Mouse (Mus musculus) spleen, adult 10 weeks (tissue): Measurements from ENCODE around the gene Pnp2. TPM values are rescaled to one million over a fixed set of nuclear protein-coding genes. Genes with fewer than 3 reads are reported as not detected.

Experiments used
- polyA plus RNA-seq: library from polyadenylated mRNA; stranded (reverse); fragments of 350-450 nt; fragmentation: Illumina TruSeq; extraction: RNeasy Lipid Tissue Mini Kit (QIAGEN cat#74804); gene quantifications from one replicate; pipeline ENCODE4 v1.2.3, GENCODE M21; 2015; ENCODE audit warnings: low replicate concordance; ENCODE audit not compliant: insufficient read depth

Pnp2 gene
- 4.6 TPM for polyA plus RNA-seq

DNA sequence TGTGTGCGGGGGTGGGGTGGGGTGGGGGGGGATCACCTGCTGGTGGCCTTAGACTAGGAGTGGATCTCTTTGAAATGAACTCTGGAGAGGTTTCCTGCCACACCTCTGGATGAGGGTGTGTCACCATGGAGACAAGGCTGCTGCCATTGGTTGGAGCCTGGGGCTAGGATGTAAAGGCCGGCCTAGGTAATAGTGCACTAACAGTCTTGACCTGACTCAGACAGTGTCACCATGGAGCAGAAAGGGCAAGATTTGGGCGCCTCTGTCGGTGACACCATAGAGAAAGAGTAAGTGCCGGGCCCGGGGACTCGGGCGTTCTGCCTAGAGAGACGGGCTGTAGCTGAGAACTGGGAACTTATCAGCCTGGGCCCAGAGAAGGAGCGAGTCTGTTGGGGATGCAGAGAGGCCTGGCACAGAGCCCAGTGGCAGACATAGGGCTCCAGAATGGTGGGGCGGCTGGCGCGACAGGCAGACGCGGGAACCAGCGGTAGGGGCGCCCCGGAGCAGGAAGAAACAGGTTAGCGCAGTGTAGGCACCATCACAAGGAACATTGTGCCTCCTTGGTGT, at the start of gene Pnp2:
Pnp2 (plus strand) TSS at position 51 of the 567 bp plus-strand sequence.

DNA sequence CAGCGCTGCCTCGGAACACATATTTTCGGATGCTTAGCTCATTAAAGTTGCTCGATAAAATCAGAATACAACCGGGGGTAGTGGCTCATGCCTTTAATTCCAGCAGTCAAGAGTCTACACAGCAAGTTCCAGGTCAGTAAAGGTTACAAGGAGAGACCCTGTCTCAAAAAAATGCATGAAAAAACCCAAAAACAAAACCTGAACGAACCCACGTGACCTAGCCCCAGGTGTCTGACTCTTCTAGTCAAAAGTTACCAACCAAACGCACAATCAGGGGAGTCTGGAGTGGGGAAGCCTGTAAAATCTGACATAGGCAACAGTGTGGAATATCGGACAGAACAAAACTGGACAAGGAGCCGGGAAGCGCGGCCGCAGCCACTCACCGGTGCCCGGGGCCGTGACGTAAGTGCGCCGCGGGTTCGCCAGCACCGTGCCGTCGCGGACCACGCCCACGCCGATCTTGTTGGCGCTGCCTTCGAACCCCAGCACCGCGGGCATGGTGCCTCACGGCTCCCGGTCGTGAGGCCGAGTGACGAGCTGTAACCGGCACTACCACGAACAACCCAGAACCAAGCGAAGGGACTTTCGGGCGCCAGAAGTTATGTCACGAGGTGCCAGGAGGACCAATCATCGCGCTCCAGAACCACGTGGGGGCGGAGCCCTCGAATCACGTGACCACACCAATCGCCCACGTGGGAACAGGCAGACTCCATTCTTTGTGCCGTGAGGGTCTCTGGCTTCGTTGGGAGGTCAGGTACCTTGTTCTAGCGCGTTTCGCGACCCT, 31.3 kb upstream of the Pnp2 start, which contains the start of the genes Osgep and Apex1:
Osgep (minus strand) TSS at position 613 of the 784 bp plus-strand sequence.
Apex1 (plus strand) TSS at position 688 of the 784 bp plus-strand sequence.

DNA sequence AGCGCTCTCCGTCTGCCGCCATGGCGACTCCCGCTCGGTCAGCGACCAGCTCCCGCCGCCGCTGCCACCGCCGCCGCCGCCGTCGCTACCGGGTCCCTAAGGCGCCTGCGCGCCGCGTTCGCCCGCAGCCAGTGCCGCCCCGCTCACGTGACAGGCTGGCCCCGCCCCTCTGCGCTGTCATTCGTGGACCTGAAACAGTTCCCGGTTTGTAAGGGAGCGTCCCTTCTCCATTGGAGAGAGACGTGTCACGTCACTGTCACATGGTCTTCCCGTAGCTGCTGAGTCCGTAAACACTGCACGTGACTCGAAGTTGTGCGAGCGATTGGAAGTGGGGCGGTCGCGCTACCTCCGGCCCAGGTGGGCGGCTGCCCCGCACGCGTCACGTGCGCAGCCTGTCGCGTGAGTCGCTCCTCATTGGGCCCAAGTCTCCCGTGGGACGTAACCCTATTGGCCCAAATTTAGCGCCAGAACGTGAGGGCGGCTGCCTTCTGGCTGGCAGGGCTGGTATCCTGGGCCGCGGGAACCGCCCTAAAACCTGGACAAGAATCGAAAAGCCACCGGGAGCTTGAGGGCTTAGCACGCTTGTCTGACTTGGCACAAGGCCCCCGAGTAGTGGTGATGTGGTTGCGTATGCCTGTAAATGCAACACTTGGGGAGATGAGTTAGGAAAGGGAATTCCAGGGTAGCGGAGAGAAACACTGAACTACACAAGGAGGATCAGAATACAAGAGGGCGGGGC, 24.9 kb upstream of the Pnp2 start, which contains the start of the genes Pip4p1 and Pnp:
Pip4p1 (minus strand) TSS at position 103 of the 739 bp plus-strand sequence.
Pnp (plus strand) TSS at position 329 of the 739 bp plus-strand sequence.

DNA sequence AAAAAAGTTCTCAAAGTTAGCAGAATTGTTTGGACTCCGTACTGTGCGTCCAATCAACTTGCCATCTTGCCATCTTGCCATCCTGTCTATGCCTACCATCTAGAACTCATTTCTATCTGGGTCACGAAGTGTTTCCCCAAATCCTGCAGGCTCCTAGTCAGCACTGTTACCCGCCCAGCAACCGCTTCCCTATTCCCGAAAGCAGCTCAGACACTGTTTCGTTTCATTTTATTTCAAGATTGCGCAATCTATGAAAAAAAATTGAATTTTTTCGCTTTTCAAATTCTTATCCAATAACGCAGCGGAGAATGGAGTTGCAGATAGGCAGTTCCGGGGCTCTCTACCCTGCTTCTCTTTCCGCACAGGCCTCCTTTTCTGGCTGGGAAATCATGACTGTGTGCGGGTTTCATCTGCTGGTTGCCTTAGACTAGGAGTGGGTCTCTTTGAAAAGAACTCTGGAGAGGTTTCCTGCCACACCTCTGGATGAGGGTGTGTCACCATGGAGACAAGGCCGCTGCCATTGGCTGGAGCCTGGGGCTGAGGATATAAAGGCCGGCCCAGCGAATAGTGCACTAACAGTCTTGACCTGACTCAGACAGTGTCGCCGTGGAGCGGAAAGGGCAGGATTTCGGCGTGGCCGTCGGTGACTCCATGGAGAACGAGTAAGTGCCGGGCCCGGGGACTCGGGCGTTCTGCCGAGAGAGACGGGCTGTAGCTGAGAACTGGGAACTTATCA, 11.7 kb upstream of the Pnp2 start, which contains the start of gene Gm49342:
Gm49342 (plus strand) TSS at position 586 of the 736 bp plus-strand sequence.

DNA sequence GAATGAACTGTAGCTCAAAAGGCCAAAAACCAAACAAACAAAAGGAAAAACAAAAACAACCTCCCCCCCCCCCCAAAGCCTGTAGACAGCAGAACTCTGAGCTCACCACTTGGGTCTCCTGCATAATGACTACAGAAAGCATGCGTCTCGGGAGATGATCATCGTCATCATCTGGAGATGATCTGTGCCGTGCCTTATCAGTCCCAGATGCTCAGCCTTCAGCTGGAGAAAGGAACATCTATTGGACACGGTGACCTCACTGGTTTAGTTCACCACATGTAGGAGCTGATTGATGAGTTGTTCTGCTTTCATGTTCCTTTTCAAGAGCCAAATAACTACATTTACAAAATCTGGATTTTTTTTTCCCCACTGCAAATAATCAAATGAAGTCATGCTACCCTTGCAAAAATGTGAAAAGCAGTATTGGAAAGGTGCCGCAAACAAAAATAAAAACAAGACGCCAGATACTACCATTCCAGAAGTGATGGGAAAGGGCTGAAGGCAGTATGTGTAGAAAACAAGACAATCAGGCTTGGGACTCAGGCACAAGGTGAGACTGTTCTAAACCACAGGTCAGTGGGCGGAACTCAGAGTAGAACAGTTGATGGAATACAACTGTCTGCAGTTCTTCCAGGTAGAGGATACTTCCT, 51.5 kb downstream of the Pnp2 start, which contains the start of gene Rnase10:
Rnase10 (plus strand) TSS at position 600 of the 650 bp plus-strand sequence.

Other genes with a start within 250 kb of the Pnp2 start
- gene Olfr748, start 248.6 kb upstream of the Pnp2 start, polyA plus RNA-seq = not detected
- not detected for gene Olfr749, start 210.9 kb upstream of the Pnp2 start, polyA plus RNA-seq
- gene Ttc5, start 170.5 kb upstream of the Pnp2 start, polyA plus RNA-seq = 70.2 TPM
- not detected for gene Ccnb1ip1, start 148.3 kb upstream of the Pnp2 start, polyA plus RNA-seq
- 122 TPM for gene Parp2, start 148.2 kb upstream of the Pnp2 start, polyA plus RNA-seq
- gene Tep1, start 85.4 kb upstream of the Pnp2 start, polyA plus RNA-seq = 58.6 TPM
- 0.44 TPM for gene Klhl33, start 58.5 kb upstream of the Pnp2 start, polyA plus RNA-seq
- gene Osgep, start 31.1 kb upstream of the Pnp2 start, polyA plus RNA-seq = 54.5 TPM
- 60.1 TPM for gene Apex1, start 31.0 kb upstream of the Pnp2 start, polyA plus RNA-seq
- 134 TPM for gene Pip4p1, start 25.1 kb upstream of the Pnp2 start, polyA plus RNA-seq
- gene Pnp, start 24.9 kb upstream of the Pnp2 start, polyA plus RNA-seq = 58.5 TPM
- 76.0 TPM for gene Gm49342, start 11.5 kb upstream of the Pnp2 start, polyA plus RNA-seq
- 0.26 TPM for gene Rnase10, start 51.8 kb downstream of the Pnp2 start, polyA plus RNA-seq
- gene Rnase9, start 85.9 kb downstream of the Pnp2 start, polyA plus RNA-seq = not detected
- gene Rnase11, start 94.2 kb downstream of the Pnp2 start, polyA plus RNA-seq = not detected
- 4.4 TPM for gene Rnase12, start 101.7 kb downstream of the Pnp2 start, polyA plus RNA-seq
- not detected for gene Olfr750, start 118.4 kb downstream of the Pnp2 start, polyA plus RNA-seq
- 32.5 TPM for gene Rnase4, start 135.1 kb downstream of the Pnp2 start, polyA plus RNA-seq
- 5.4 TPM for gene Ang, start 135.2 kb downstream of the Pnp2 start, polyA plus RNA-seq
- not detected for gene Eddm3b, start 158.4 kb downstream of the Pnp2 start, polyA plus RNA-seq
- 227 TPM for gene Rnase6, start 167.9 kb downstream of the Pnp2 start, polyA plus RNA-seq
- 7.4 TPM for gene Rnase1, start 190.8 kb downstream of the Pnp2 start, polyA plus RNA-seq
- gene Rnase2b, start 206.3 kb downstream of the Pnp2 start, polyA plus RNA-seq = not detected
- gene Ang2, start 243.2 kb downstream of the Pnp2 start, polyA plus RNA-seq = not detected
- not detected for gene Ear14, start 247.4 kb downstream of the Pnp2 start, polyA plus RNA-seq